8 mouse cellular contexts compared by ENCODE assay signal in the genomic region with DNA sequence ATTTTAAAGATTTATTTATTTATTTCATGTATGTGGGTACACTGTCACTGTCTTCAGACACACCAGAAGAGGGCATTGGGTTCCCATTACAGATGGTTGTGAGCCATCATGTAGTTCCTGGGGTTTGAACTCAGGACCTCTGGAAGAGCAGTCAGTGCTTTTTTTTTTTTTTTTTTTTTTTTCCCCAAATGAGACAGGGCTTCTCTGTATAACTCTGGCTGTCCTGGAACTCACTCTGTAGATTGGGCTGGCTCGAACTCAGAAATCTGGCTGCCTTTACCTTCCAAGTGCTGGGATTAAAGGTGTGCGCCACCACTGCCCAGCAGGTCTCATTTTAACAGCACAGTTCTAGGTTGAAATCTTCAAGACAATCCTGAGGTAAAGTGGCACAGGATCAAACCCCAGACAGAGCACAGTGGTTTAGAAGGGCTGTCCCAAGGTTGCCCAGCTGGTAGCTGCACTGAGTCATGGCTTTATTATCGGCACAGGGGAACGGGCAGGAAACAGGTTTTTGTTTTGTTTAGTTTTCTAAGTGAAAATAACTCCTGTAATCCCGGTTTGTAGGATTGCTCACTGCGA. TPM values are rescaled to one million over a fixed set of nuclear protein-coding genes. Genes with fewer than 3 reads are reported as not detected.
A peak's percentile ranks its signal among the peaks of the same experiment; 100 is the strongest.
DNase-seq lines count a peak whose midpoint lies in the region; TF ChIP-seq lines count a peak whose summit lies in the region.

A gene (plus strand): TSS at position 529 of the 579 bp plus-strand sequence.

- WGBS in lung, adult 2 months: 42% methylated on average over 6 of the region's 6 CpGs

- no peak for DNase-seq in lung, adult 2 months
- no peak for DNase-seq in lung, postnatal 25 days (ENCODE audit: low spot score)
- DNase-seq in gonadal fat pad, adult 2 months (ENCODE audit: low read depth): no peak
- DNase-seq in left cerebral cortex, adult 8-10 months (ENCODE audit: low spot score in 2 of 2): no peak
- no peak for DNase-seq in right cerebral cortex, adult 2 months (ENCODE audit: low spot score in 2 of 2)
- DNase-seq in urinary bladder, postnatal 36 days (ENCODE audit: low spot score in 2 of 2): no peak

- TF ChIP-seq POLR2A in lung, adult 2 months (IDR thresholded peaks at IDR 0.05; ENCODE audit: borderline replicate concordance, extremely low read depth, low read depth, low read length): no peak
- no peak for TF ChIP-seq POLR2A in bone marrow macrophage, adult 2 months (IDR thresholded peaks at IDR 0.05; ENCODE audit: borderline replicate concordance, low read depth, low read length)
- no peak for TF ChIP-seq POLR2A in myocyte (IDR thresholded peaks at IDR 0.05; ENCODE audit: insufficient read length, low read depth)

- H3K4me1 ChIP-seq in lung, adult 2 months (ENCODE audit: control insufficient read depth, insufficient read depth, low read length): peaks cover 7% of the 10 kb centered on the region; the same call in 1 of the 2 replicates
- peaks cover 34% of the 10 kb centered on the region for H3K4me1 ChIP-seq in bone marrow macrophage, adult 2 months (ENCODE audit: control insufficient read depth, insufficient read depth, low read length)

- peak within 1 kb of the TSS; percentile 93 for H3K4me3 ChIP-seq in lung, adult 2 months (replicated peaks; ENCODE audit: extremely low read depth, low read depth, low read length)
- H3K4me3 ChIP-seq in bone marrow macrophage, adult 2 months (ENCODE audit: insufficient read depth, low read length): peak within 1 kb of the TSS; percentile 89
- H3K4me3 ChIP-seq in myocyte: peak within 1 kb of the TSS; percentile 70

- H3K79me2 ChIP-seq in myocyte (ENCODE audit: control insufficient read depth, insufficient read depth): peaks cover 30% of the 10 kb centered on the region

- H3K27me3 ChIP-seq in myocyte (ENCODE audit: control insufficient read depth, insufficient read depth, insufficient read length): no peaks in the 10 kb centered on the region

- no peaks in the 10 kb centered on the region for H3K36me3 ChIP-seq in myocyte (ENCODE audit: control insufficient read depth, insufficient read depth)

- peak within 1 kb of the TSS; percentile 83 for H3ac ChIP-seq in myocyte (ENCODE audit: control insufficient read depth, insufficient read length)

- TF ChIP-seq CTCF in lung, adult 2 months (IDR thresholded peaks at IDR 0.05; ENCODE audit: insufficient read depth, low read length): no peak
- TF ChIP-seq CTCF in bone marrow macrophage, adult 2 months (IDR thresholded peaks at IDR 0.05; ENCODE audit: low read depth, low read length): no peak

- H3K4me2 ChIP-seq in myocyte (ENCODE audit: low read depth): peak within 1 kb of the TSS; percentile 89

- peak within 1 kb of the TSS; percentile 79 for H3K27ac ChIP-seq in bone marrow macrophage, adult 2 months (ENCODE audit: insufficient read depth, low read depth, low read length)

TF ChIP-seq in myocyte, 11 proteins besides CTCF, POLR2A, EP300 and RAD21:
- no peak for TF ChIP-seq SRF (IDR thresholded peaks at IDR 0.05; ENCODE audit: control insufficient read depth, insufficient read length, low read depth)
- no peak for TF ChIP-seq MYOD1 (IDR thresholded peaks at IDR 0.05; ENCODE audit: control insufficient read depth in 1 of 3, insufficient read length in 2 of 3, low read depth in 2 of 3)
- TF ChIP-seq REST (IDR thresholded peaks at IDR 0.05; ENCODE audit: insufficient read depth, insufficient read length): no peak
- no peak for TF ChIP-seq MAX (IDR thresholded peaks at IDR 0.05; ENCODE audit: low read depth)
- TF ChIP-seq MYOG (IDR thresholded peaks at IDR 0.05; ENCODE audit: control insufficient read depth in 1 of 3, insufficient read depth in 1 of 3, insufficient read length in 2 of 3, low read depth in 2 of 3): peak in 1 of 3 experiments; percentile 16

RNA-seq across cellular contexts. Expression of the gene that starts here (rescaled TPM):
- 55.2 and 57.8 TPM in 2 replicates for polyA plus RNA-seq in lung, adult 2 months (2012; rRNA removed)
- 19.9 and 24.0 TPM in 2 replicates for polyA plus RNA-seq in bone marrow macrophage, adult 2 months (2012; ENCODE audit: insufficient read depth, insufficient read length, missing spikeins)
- polyA plus RNA-seq in gonadal fat pad, adult 2 months (2012; rRNA removed): 26.6 and 33.9 TPM in 2 replicates
- 10 to 100 TPM; 26.1 to 35.5 (median 27.9) TPM for total RNA-seq in left cerebral cortex, adult 8-10 months (2022)
- 30.3 TPM for polyA plus RNA-seq in myocyte (2012; fragmentation: generic; extraction: Trizol)
